Mouse (Mus musculus): ENCODE results near the gene Mtmr11. TPM values are rescaled to one million over a fixed set of nuclear protein-coding genes. Genes with fewer than 3 reads are reported as not detected.
A peak's percentile ranks its signal among the peaks of the same experiment; 100 is the strongest.
"Not testable (repeated sequence)": the region's sequence is repeated elsewhere in the genome, so short reads cannot be mapped to it uniquely, and the experiment has no call there.

The Mtmr11 gene
- polyA plus RNA-seq, 1 experiment from 2014 or later: 20.8 TPM

GRCm38 (mm10) chr3:96174042-96174441, 12.2 kb downstream of the Mtmr11 start:
- H3K4me3 ChIP-seq; ATAC-seq (ENCODE audit: low FRiP score); H3K9ac ChIP-seq; H3K9me3 ChIP-seq (replicated peaks); H3K27ac ChIP-seq; H3K27me3 ChIP-seq: not testable (repeated sequence)
- 87% methylated on average over 4 of the region's 4 CpGs for WGBS
- 0 out of 2 replicates have a peak overlapping the region, but pooled peaks have one; percentile 5 for H3K4me2 ChIP-seq (replicated peaks)
- peaks cover 35% of the 10 kb centered on the region for H3K4me1 ChIP-seq
- H3K36me3 ChIP-seq: peaks cover 48% of the 10 kb centered on the region

- Histone ChIP-seq H3K27me3 (no peaks in the 10 kb centered on the region), H3K4me3 (no peak overlapping the region), H3K36me3 (peaks cover 48% of the 10 kb centered on the region), H3K4me1 (peaks cover 32% of the 10 kb centered on the region), H3K9me3 (replicated peaks) (no peaks in the 10 kb centered on the region), H3K4me2 (replicated peaks) (no peak overlapping the region), H3K9ac (no peak overlapping the region), H3K27ac (no peak overlapping the region)
- WGBS: 96% methylated on average over 6 of the region's 6 CpGs
- ATAC-seq (ENCODE audit: low FRiP score): no peak
Measured at GRCm38 (mm10) chr3:96175251-96175650, 13.4 kb downstream of the Mtmr11 start.

GRCm38 (mm10) chr3:96178427-96178826, 16.6 kb downstream of the Mtmr11 start:
- H3K27ac ChIP-seq: no peak overlapping the region
- ATAC-seq (ENCODE audit: low FRiP score): no peak
- H3K9me3 ChIP-seq (replicated peaks): no peaks in the 10 kb centered on the region
- H3K4me2 ChIP-seq (replicated peaks): no peak overlapping the region
- whole genome bisulfite sequencing: 95% methylated on average over 4 of the region's 4 CpGs
- H3K9ac ChIP-seq: no peak overlapping the region
- no peak overlapping the region for H3K4me3 ChIP-seq
- H3K4me1 ChIP-seq: peaks cover 29% of the 10 kb centered on the region
- peaks cover 48% of the 10 kb centered on the region for H3K36me3 ChIP-seq
- no peaks in the 10 kb centered on the region for H3K27me3 ChIP-seq

- Histone ChIP-seq H3K36me3 (peaks cover 47% of the 10 kb centered on the region), H3K27me3 (no peaks in the 10 kb centered on the region)
- WGBS: 88% methylated on average over 2 of the region's 2 CpGs
Measured at GRCm38 (mm10) chr3:96178902-96179301, 17.1 kb downstream of the Mtmr11 start.

GRCm38 (mm10) chr3:96179531-96179930, 17.7 kb downstream of the Mtmr11 start:
- no peak overlapping the region for H3K4me2 ChIP-seq (replicated peaks)
- no peak overlapping the region for H3K9ac ChIP-seq
- no peak for ATAC-seq (ENCODE audit: low FRiP score)
- no peak overlapping the region for H3K4me3 ChIP-seq
- no peak overlapping the region for H3K27ac ChIP-seq
- H3K36me3 ChIP-seq: peaks cover 41% of the 10 kb centered on the region
- 67% methylated on average over 4 of the region's 4 CpGs for WGBS
- no peaks in the 10 kb centered on the region for H3K27me3 ChIP-seq
- peaks cover 20% of the 10 kb centered on the region for H3K4me1 ChIP-seq
- no peaks in the 10 kb centered on the region for H3K9me3 ChIP-seq (replicated peaks)

More at GRCm38 (mm10) chr3:96178902-96179301, 17.1 kb downstream of the Mtmr11 start:
- ATAC-seq (ENCODE audit: low FRiP score): no peak
- H3K9me3 ChIP-seq (replicated peaks): no peaks in the 10 kb centered on the region
- H3K4me1 ChIP-seq: peaks cover 25% of the 10 kb centered on the region
- no peak overlapping the region for H3K4me2 ChIP-seq (replicated peaks)
- H3K27ac ChIP-seq: no peak overlapping the region
- no peak overlapping the region for H3K4me3 ChIP-seq
- H3K9ac ChIP-seq: no peak overlapping the region

GRCm38 (mm10) chr3:96180727-96181477, 19.1 kb downstream of the Mtmr11 start, which contains the start of gene Sv2a:
Gene Sv2a (plus strand): TSS chr3:96181151.
- peaks cover 24% of the 10 kb centered on the region for H3K4me1 ChIP-seq
- ATAC-seq (ENCODE audit: low FRiP score): peak; percentile 68
- H3K9me3 ChIP-seq (replicated peaks): no peaks in the 10 kb centered on the region
- peak within 1 kb of the TSS; percentile 75 for H3K4me2 ChIP-seq (replicated peaks)
- peak within 1 kb of the TSS; percentile 82 for H3K27ac ChIP-seq
- H3K27me3 ChIP-seq: no peaks in the 10 kb centered on the region
- peak within 1 kb of the TSS; percentile 52 for H3K4me3 ChIP-seq
- H3K9ac ChIP-seq: peak within 1 kb of the TSS; percentile 73
- WGBS: 0% methylated on average over 10 of the region's 23 CpGs
- peaks cover 37% of the 10 kb centered on the region for H3K36me3 ChIP-seq

GRCm38 (mm10) chr3:96181510-96182381, 19.9 kb downstream of the Mtmr11 start:
- H3K9me3 ChIP-seq (replicated peaks): no peaks in the 10 kb centered on the region
- 32% methylated on average over 12 of the region's 12 CpGs for WGBS
- H3K9ac ChIP-seq: peak overlapping the region; percentile 73
- ATAC-seq (ENCODE audit: low FRiP score): peak; percentile 49
- H3K27ac ChIP-seq: peak overlapping the region; percentile 65
- H3K36me3 ChIP-seq: peaks cover 29% of the 10 kb centered on the region
- no peaks in the 10 kb centered on the region for H3K27me3 ChIP-seq
- peaks cover 24% of the 10 kb centered on the region for H3K4me1 ChIP-seq
- H3K4me2 ChIP-seq (replicated peaks): peak overlapping the region; percentile 75
- H3K4me3 ChIP-seq: peak overlapping the region; percentile 52

- peaks cover 25% of the 10 kb centered on the region for H3K36me3 ChIP-seq
- H3K4me1 ChIP-seq: peaks cover 24% of the 10 kb centered on the region
- WGBS: 34% methylated on average over 4 of the region's 4 CpGs
- H3K4me3 ChIP-seq: peak overlapping the region; percentile 52
- H3K4me2 ChIP-seq (replicated peaks): peak overlapping the region; percentile 75
- H3K27me3 ChIP-seq: no peaks in the 10 kb centered on the region
- ATAC-seq (ENCODE audit: low FRiP score): no peak
- H3K27ac ChIP-seq: no peak overlapping the region
- no peaks in the 10 kb centered on the region for H3K9me3 ChIP-seq (replicated peaks)
- peak overlapping the region; percentile 73 for H3K9ac ChIP-seq
Measured at GRCm38 (mm10) chr3:96182382-96182776, 20.6 kb downstream of the Mtmr11 start.

GRCm38 (mm10) chr3:96192977-96193376, 31.2 kb downstream of the Mtmr11 start:
- Histone ChIP-seq H3K4me1 (peaks cover 12% of the 10 kb centered on the region), H3K9ac (no peak overlapping the region)
- WGBS: 62% methylated on average over 12 of the region's 12 CpGs

GRCm38 (mm10) chr3:96194966-96195365, 33.2 kb downstream of the Mtmr11 start:
- H3K27me3 ChIP-seq: peaks cover 5% of the 10 kb centered on the region; the same call in 1 of the 2 replicates
- no peak overlapping the region for H3K9ac ChIP-seq
- no peaks in the 10 kb centered on the region for H3K9me3 ChIP-seq (replicated peaks)
- H3K36me3 ChIP-seq: peaks cover 33% of the 10 kb centered on the region
- WGBS: 90% methylated on average over 10 of the region's 10 CpGs
- no peak overlapping the region for H3K4me3 ChIP-seq
- ATAC-seq (ENCODE audit: low FRiP score): no peak
- H3K27ac ChIP-seq: no peak overlapping the region
- H3K4me1 ChIP-seq: peaks cover 15% of the 10 kb centered on the region
- no peak overlapping the region for H3K4me2 ChIP-seq (replicated peaks)

More at GRCm38 (mm10) chr3:96192977-96193376, 31.2 kb downstream of the Mtmr11 start:
- ATAC-seq (ENCODE audit: low FRiP score): no peak
- Histone ChIP-seq H3K27ac (no peak overlapping the region), H3K4me3 (no peak overlapping the region), H3K4me2 (replicated peaks) (no peak overlapping the region), H3K27me3 (no peaks in the 10 kb centered on the region), H3K36me3 (peaks cover 51% of the 10 kb centered on the region), H3K9me3 (replicated peaks) (no peaks in the 10 kb centered on the region)

- Histone ChIP-seq H3K36me3 (peaks cover 25% of the 10 kb centered on the region), H3K4me2 (replicated peaks) (peak overlapping the region; percentile 96), H3K9ac (no peak overlapping the region), H3K9me3 (replicated peaks) (no peaks in the 10 kb centered on the region), H3K4me1 (peaks cover 15% of the 10 kb centered on the region), H3K27me3 (peaks cover 5% of the 10 kb centered on the region; the same call in 1 of the 2 replicates), H3K27ac (no peak overlapping the region), H3K4me3 (no peak overlapping the region)
- no peak for ATAC-seq (ENCODE audit: low FRiP score)
- 91% methylated on average over 11 of the region's 11 CpGs for WGBS
Measured at GRCm38 (mm10) chr3:96195616-96196313, 34.0 kb downstream of the Mtmr11 start.
